Mouse (Mus musculus): ENCODE data around the gene Atp2b4. TPM values are rescaled to one million over a fixed set of nuclear protein-coding genes. Genes with fewer than 3 reads are reported as not detected.

Gene Atp2b4
- total and polyA plus RNA-seq, 3 experiments: 6.6 to 22.3 (median 21.3) TPM

- DNase-seq: no peak
- Histone ChIP-seq H3K27me3 (ENCODE audit: control insufficient read depth, insufficient read depth, low read length) (peaks cover 2% of the 10 kb centered on the region; the same call in 1 of the 2 replicates), H3K4me3 (no peak overlapping the region), H3K79me2 (replicated peaks; ENCODE audit: control insufficient read depth, insufficient read depth, low read length) (no peaks in the 10 kb centered on the region), H3K36me3 (ENCODE audit: control insufficient read depth, insufficient read depth, low read length) (no peaks in the 10 kb centered on the region), H3K27ac (no peak overlapping the region), H3K9ac (ENCODE audit: low read depth, low read length) (no peak overlapping the region), H3K4me1 (ENCODE audit: control insufficient read depth, insufficient read depth, low read length) (peaks cover 7% of the 10 kb centered on the region)
- TF ChIP-seq POLR2A (IDR thresholded peaks at IDR 0.05; ENCODE audit: insufficient read depth, low read depth, low read length) (no peak), CTCF (IDR thresholded peaks at IDR 0.05) (no peak), EP300 (IDR thresholded peaks at IDR 0.05; ENCODE audit: insufficient read depth, low read depth, low read length) (no peak)
- 81% methylated on average over 1 of the region's 1 CpGs for WGBS
- intact Hi-C loops (cut with DNase I): no loop called here
Measured at GRCm38 (mm10) chr1:133797327-133797978, 3.4 kb downstream of the Atp2b4 start.

DNA sequence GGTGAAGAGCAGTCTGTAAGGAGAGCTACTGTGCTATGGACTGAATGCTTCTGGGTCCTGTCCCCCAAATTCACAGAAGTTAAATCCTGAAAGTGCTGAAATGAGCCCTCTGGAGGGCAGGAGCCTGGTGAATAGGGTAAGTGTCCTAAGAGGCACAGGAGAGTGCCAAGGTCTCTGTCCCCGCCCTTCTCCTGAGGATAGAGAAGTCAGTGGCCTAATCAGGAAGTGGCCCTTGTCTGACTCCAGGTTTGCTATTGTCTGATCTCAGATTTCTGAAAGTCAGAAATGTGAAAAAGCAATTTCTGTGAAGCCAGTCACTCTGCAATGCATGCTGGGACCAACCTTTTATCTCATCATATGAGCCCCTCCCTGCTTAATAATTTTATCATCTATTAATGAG lies 7.2 kb downstream of the Atp2b4 start:
- Histone ChIP-seq H3K27ac (no peak overlapping the region), H3K9ac (ENCODE audit: low read depth, low read length) (no peak overlapping the region), H3K27me3 (ENCODE audit: control insufficient read depth, insufficient read depth, low read length) (no peaks in the 10 kb centered on the region), H3K36me3 (ENCODE audit: control insufficient read depth, insufficient read depth, low read length) (no peaks in the 10 kb centered on the region), H3K4me3 (no peak overlapping the region), H3K79me2 (replicated peaks; ENCODE audit: control insufficient read depth, insufficient read depth, low read length) (no peaks in the 10 kb centered on the region), H3K4me1 (ENCODE audit: control insufficient read depth, insufficient read depth, low read length) (peaks cover 3% of the 10 kb centered on the region)
- DNase-seq: no peak
- WGBS: 46% methylated on average over 1 of the region's 1 CpGs
- TF ChIP-seq POLR2A (IDR thresholded peaks at IDR 0.05; ENCODE audit: insufficient read depth, low read depth, low read length) (no peak), EP300 (IDR thresholded peaks at IDR 0.05; ENCODE audit: insufficient read depth, low read depth, low read length) (no peak), CTCF (IDR thresholded peaks at IDR 0.05) (no peak)
- intact Hi-C loops (cut with DNase I): no loop called here

DNA sequence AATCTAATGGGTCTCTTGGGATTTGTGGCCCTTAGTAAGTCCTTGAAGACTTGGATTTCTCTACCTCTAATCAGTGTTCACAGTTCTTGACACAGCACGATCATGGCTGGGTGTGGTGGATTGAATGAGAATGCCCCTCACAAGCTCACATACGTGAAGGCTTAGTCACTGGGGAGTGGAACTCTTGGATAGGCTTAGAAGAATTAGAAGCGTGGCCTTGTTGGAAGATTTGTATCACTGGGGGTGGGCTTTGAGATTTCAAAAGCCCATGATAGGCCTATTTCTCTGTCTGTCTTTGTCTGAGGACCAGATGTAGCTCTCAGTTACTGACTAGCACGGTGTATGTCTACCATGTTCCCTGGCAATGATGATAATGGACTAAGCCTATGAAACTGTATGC lies 10.8 kb downstream of the Atp2b4 start:
- Histone ChIP-seq H3K4me3 (no peak overlapping the region), H3K27ac (no peak overlapping the region), H3K9ac (ENCODE audit: low read depth, low read length) (no peak overlapping the region), H3K27me3 (ENCODE audit: control insufficient read depth, insufficient read depth, low read length) (no peaks in the 10 kb centered on the region), H3K36me3 (ENCODE audit: control insufficient read depth, insufficient read depth, low read length) (no peaks in the 10 kb centered on the region), H3K4me1 (ENCODE audit: control insufficient read depth, insufficient read depth, low read length) (peaks cover 2% of the 10 kb centered on the region), H3K79me2 (replicated peaks; ENCODE audit: control insufficient read depth, insufficient read depth, low read length) (no peaks in the 10 kb centered on the region)
- WGBS: 88% methylated on average over 4 of the region's 4 CpGs
- no peak for DNase-seq
- intact Hi-C loops (cut with DNase I): no loop called here
- no peak for TF ChIP-seq POLR2A (IDR thresholded peaks at IDR 0.05; ENCODE audit: insufficient read depth, low read depth, low read length)
- TF ChIP-seq CTCF (IDR thresholded peaks at IDR 0.05): no peak
- TF ChIP-seq EP300 (IDR thresholded peaks at IDR 0.05; ENCODE audit: insufficient read depth, low read depth, low read length): no peak

GRCm38 (mm10) chr1:133788864-133789263 lies 12.0 kb downstream of the Atp2b4 start:
- WGBS: 77% methylated on average over 5 of the region's 5 CpGs
- TF ChIP-seq EP300 (IDR thresholded peaks at IDR 0.05; ENCODE audit: insufficient read depth, low read depth, low read length): no peak
- TF ChIP-seq POLR2A (IDR thresholded peaks at IDR 0.05; ENCODE audit: insufficient read depth, low read depth, low read length): no peak
- no peak for TF ChIP-seq CTCF (IDR thresholded peaks at IDR 0.05)
- no peak overlapping the region for H3K27ac ChIP-seq
- no peak overlapping the region for H3K4me3 ChIP-seq
- no peaks in the 10 kb centered on the region for H3K79me2 ChIP-seq (replicated peaks; ENCODE audit: control insufficient read depth, insufficient read depth, low read length)
- no peak for DNase-seq
- intact Hi-C loops (cut with DNase I): no loop called here
- H3K36me3 ChIP-seq (ENCODE audit: control insufficient read depth, insufficient read depth, low read length): no peaks in the 10 kb centered on the region
- H3K9ac ChIP-seq (ENCODE audit: low read depth, low read length): no peak overlapping the region
- H3K27me3 ChIP-seq (ENCODE audit: control insufficient read depth, insufficient read depth, low read length): no peaks in the 10 kb centered on the region
- H3K4me1 ChIP-seq (ENCODE audit: control insufficient read depth, insufficient read depth, low read length): peaks cover 2% of the 10 kb centered on the region

GRCm38 (mm10) chr1:133787500-133788210 lies 13.2 kb downstream of the Atp2b4 start:
- Histone ChIP-seq H3K4me3 (no peak overlapping the region), H3K27me3 (ENCODE audit: control insufficient read depth, insufficient read depth, low read length) (no peaks in the 10 kb centered on the region), H3K4me1 (ENCODE audit: control insufficient read depth, insufficient read depth, low read length) (peaks cover 2% of the 10 kb centered on the region), H3K9ac (ENCODE audit: low read depth, low read length) (no peak overlapping the region), H3K79me2 (replicated peaks; ENCODE audit: control insufficient read depth, insufficient read depth, low read length) (no peaks in the 10 kb centered on the region), H3K36me3 (ENCODE audit: control insufficient read depth, insufficient read depth, low read length) (no peaks in the 10 kb centered on the region), H3K27ac (no peak overlapping the region)
- intact Hi-C loops (cut with DNase I): no loop called here
- WGBS: 58% methylated on average over 10 of the region's 10 CpGs
- TF ChIP-seq CTCF (IDR thresholded peaks at IDR 0.05) (no peak), POLR2A (IDR thresholded peaks at IDR 0.05; ENCODE audit: insufficient read depth, low read depth, low read length) (no peak), EP300 (IDR thresholded peaks at IDR 0.05; ENCODE audit: insufficient read depth, low read depth, low read length) (no peak)
- no peak for DNase-seq

DNA sequence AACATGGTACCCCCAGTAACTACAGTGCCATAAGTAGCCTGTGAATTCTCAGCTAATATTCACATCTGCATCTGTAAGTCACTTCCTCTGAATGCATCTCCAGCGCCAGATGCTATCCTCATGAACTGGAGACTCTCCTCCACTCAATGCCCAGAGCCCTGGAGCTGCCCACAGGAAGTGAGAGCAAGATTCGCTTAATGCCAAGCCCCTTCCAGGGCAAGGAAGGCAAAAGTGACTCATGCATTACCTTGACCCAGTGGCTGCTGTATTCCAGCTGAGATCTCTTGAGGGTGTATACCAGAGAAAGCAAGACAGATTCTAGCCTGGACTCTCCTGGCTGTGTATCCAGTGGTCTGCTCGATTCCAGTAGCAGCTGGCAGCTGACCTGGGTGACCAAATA lies 16.2 kb downstream of the Atp2b4 start:
- intact Hi-C loops (cut with DNase I): no loop called here
- H3K27ac ChIP-seq: no peak overlapping the region

More for the DNA sequence above, 16.2 kb downstream of the Atp2b4 start:
- Histone ChIP-seq H3K9ac (ENCODE audit: low read depth, low read length) (no peak overlapping the region), H3K79me2 (replicated peaks; ENCODE audit: control insufficient read depth, insufficient read depth, low read length) (no peaks in the 10 kb centered on the region), H3K4me3 (no peak overlapping the region), H3K4me1 (ENCODE audit: control insufficient read depth, insufficient read depth, low read length) (peaks cover 2% of the 10 kb centered on the region), H3K27me3 (ENCODE audit: control insufficient read depth, insufficient read depth, low read length) (no peaks in the 10 kb centered on the region), H3K36me3 (ENCODE audit: control insufficient read depth, insufficient read depth, low read length) (no peaks in the 10 kb centered on the region)
- DNase-seq: no peak
- TF ChIP-seq POLR2A (IDR thresholded peaks at IDR 0.05; ENCODE audit: insufficient read depth, low read depth, low read length) (no peak), CTCF (IDR thresholded peaks at IDR 0.05) (no peak), EP300 (IDR thresholded peaks at IDR 0.05; ENCODE audit: insufficient read depth, low read depth, low read length) (no peak)
- WGBS: 63% methylated on average over 3 of the region's 3 CpGs
